Mouse (Mus musculus): ENCODE measurements around the gene 4930518I15Rik. TPM values are rescaled to one million over a fixed set of nuclear protein-coding genes. Genes with fewer than 3 reads are reported as not detected.
A peak's percentile ranks its signal among the peaks of the same experiment; 100 is the strongest.

4930518I15Rik gene
- polyA plus RNA-seq, 1 experiment from 2014 or later: 4.6 TPM

GRCm38 (mm10) chr2:156870519-156870918 is 12.8 kb upstream of the 4930518I15Rik start:
- no peak overlapping the region for H3K27ac ChIP-seq (ENCODE audit: low read depth, low read length)
- 0 out of 2 replicates have a peak, but pooled peaks cover 5% of the 10 kb centered on the region for H3K4me1 ChIP-seq (ENCODE audit: control insufficient read depth, insufficient read depth, low read length)
- H3K4me2 ChIP-seq: no peak overlapping the region
- H3K27me3 ChIP-seq (ENCODE audit: control insufficient read depth, insufficient read depth, low read length): no peaks in the 10 kb centered on the region
- no peak for ATAC-seq (replicated peaks; ENCODE audit: insufficient number of reproducible peaks, low FRiP score, low TSS enrichment)
- 54% methylated on average over 6 of the region's 6 CpGs for WGBS (ENCODE audit: insufficient replicate concordance)
- H3K9ac ChIP-seq (ENCODE audit: low read depth, low read length): no peak overlapping the region
- H3K36me3 ChIP-seq (ENCODE audit: control insufficient read depth, insufficient read depth, low read length): peaks cover 24% of the 10 kb centered on the region
- H3K9me3 ChIP-seq (replicated peaks; ENCODE audit: control insufficient read depth, low read length): no peaks in the 10 kb centered on the region
- no peak overlapping the region for H3K4me3 ChIP-seq (ENCODE audit: low read depth, low read length)

- Histone ChIP-seq H3K4me3 (ENCODE audit: low read depth, low read length) (no peak overlapping the region), H3K9ac (ENCODE audit: low read depth, low read length) (no peak overlapping the region), H3K27ac (ENCODE audit: low read depth, low read length) (no peak overlapping the region), H3K36me3 (ENCODE audit: control insufficient read depth, insufficient read depth, low read length) (peaks cover 23% of the 10 kb centered on the region), H3K4me2 (no peak overlapping the region), H3K4me1 (ENCODE audit: control insufficient read depth, insufficient read depth, low read length) (peaks cover 6% of the 10 kb centered on the region; the same call in 1 of the 2 replicates), H3K9me3 (replicated peaks; ENCODE audit: control insufficient read depth, low read length) (no peaks in the 10 kb centered on the region), H3K27me3 (ENCODE audit: control insufficient read depth, insufficient read depth, low read length) (no peaks in the 10 kb centered on the region)
- 89% methylated on average over 7 of the region's 7 CpGs for WGBS (ENCODE audit: insufficient replicate concordance)
- no peak for ATAC-seq (replicated peaks; ENCODE audit: insufficient number of reproducible peaks, low FRiP score, low TSS enrichment)
Observed at GRCm38 (mm10) chr2:156869554-156869953, 11.8 kb upstream of the 4930518I15Rik start.

GRCm38 (mm10) chr2:156868994-156869393 is 11.2 kb upstream of the 4930518I15Rik start:
- Histone ChIP-seq H3K4me2 (no peak overlapping the region), H3K27ac (ENCODE audit: low read depth, low read length) (no peak overlapping the region), H3K9ac (ENCODE audit: low read depth, low read length) (no peak overlapping the region), H3K4me3 (ENCODE audit: low read depth, low read length) (no peak overlapping the region), H3K4me1 (ENCODE audit: control insufficient read depth, insufficient read depth, low read length) (peaks cover 11% of the 10 kb centered on the region; the same call in 1 of the 2 replicates), H3K27me3 (ENCODE audit: control insufficient read depth, insufficient read depth, low read length) (no peaks in the 10 kb centered on the region), H3K36me3 (ENCODE audit: control insufficient read depth, insufficient read depth, low read length) (peaks cover 18% of the 10 kb centered on the region), H3K9me3 (replicated peaks; ENCODE audit: control insufficient read depth, low read length) (no peaks in the 10 kb centered on the region)
- WGBS (ENCODE audit: insufficient replicate concordance): 83% methylated on average over 8 of the region's 8 CpGs
- no peak for ATAC-seq (replicated peaks; ENCODE audit: insufficient number of reproducible peaks, low FRiP score, low TSS enrichment)

DNA sequence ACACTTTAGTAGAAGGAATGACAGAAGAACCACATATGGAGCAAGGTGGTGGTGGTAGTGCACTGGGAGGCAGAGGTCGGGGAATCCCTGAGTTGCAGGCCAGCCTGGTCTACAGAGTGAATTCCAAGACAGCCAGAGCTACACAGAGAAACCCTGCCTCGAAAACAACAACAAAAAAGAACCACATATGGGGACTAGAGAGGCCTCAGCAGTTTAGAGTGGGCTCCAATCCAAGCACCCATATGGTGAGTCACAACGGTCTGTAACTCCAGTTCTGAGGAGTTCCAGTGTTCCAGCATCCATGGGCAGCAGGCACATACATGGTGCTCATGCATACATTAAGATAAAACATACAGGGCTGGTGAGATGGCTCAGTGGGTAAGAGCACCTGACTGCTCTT is 6.7 kb upstream of the 4930518I15Rik start:
- 82% methylated on average over 3 of the region's 3 CpGs for WGBS (ENCODE audit: insufficient replicate concordance)
- peak overlapping the region; percentile 76 for H3K4me2 ChIP-seq
- peaks cover 13% of the 10 kb centered on the region; the same call in 1 of the 2 replicates for H3K36me3 ChIP-seq (ENCODE audit: control insufficient read depth, insufficient read depth, low read length)
- no peak for ATAC-seq (replicated peaks; ENCODE audit: insufficient number of reproducible peaks, low FRiP score, low TSS enrichment)
- H3K27ac ChIP-seq (ENCODE audit: low read depth, low read length): peak overlapping the region; percentile 93; the same call in 1 of the 2 replicates
- H3K9me3 ChIP-seq (replicated peaks; ENCODE audit: control insufficient read depth, low read length): no peaks in the 10 kb centered on the region
- peaks cover 6% of the 10 kb centered on the region; the same call in 1 of the 2 replicates for H3K4me1 ChIP-seq (ENCODE audit: control insufficient read depth, insufficient read depth, low read length)
- H3K9ac ChIP-seq (ENCODE audit: low read depth, low read length): peak overlapping the region; percentile 93; the same call in 1 of the 2 replicates
- H3K4me3 ChIP-seq (ENCODE audit: low read depth, low read length): peak overlapping the region; percentile 73
- H3K27me3 ChIP-seq (ENCODE audit: control insufficient read depth, insufficient read depth, low read length): no peaks in the 10 kb centered on the region

DNA sequence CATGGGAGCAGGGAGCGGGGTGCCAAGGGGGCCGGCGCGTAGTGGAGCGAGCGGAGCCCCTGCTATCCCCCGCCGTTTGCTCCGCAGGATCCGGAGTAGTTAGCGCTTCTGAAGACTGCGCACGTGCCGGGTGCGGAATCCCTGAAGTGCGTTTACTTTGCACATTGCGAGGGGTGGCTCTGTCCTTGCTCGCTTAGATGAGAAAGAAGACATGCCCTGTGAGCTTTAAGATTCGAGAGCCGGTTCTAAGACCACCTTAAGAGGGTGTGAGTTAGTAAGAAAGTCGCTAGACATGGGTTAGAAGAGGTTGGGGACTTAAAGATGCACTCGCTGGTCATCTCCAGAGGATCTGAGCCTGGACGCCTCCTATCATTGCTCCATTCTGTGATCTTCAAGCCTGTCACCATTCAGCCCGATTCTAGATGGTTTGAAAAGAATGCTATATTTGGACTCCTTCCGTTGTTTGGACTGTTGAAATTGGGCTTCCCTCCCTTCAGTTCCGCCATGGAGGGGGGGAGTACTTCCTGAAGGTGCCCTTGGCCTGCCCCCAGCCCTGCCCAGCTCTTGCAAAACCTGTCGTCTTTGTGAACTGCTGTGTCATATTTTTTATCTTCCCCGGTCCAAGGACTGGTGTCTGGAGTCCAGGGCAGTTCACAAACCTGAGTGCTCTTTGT is 5.9 kb upstream of the 4930518I15Rik start:
- H3K27me3 ChIP-seq (ENCODE audit: control insufficient read depth, insufficient read depth, low read length): no peaks in the 10 kb centered on the region
- H3K27ac ChIP-seq (ENCODE audit: low read depth, low read length): peak overlapping the region; percentile 93
- WGBS (ENCODE audit: insufficient replicate concordance): under 1% methylated on average over 28 of the region's 28 CpGs
- peak overlapping the region; percentile 93 for H3K9ac ChIP-seq (ENCODE audit: low read depth, low read length)
- H3K4me3 ChIP-seq (ENCODE audit: low read depth, low read length): peak overlapping the region; percentile 73
- ATAC-seq (replicated peaks; ENCODE audit: insufficient number of reproducible peaks, low FRiP score, low TSS enrichment): 0 out of 2 replicates have a peak, but pooled peaks have one; percentile 20
- peak overlapping the region; percentile 76 for H3K4me2 ChIP-seq
- H3K36me3 ChIP-seq (ENCODE audit: control insufficient read depth, insufficient read depth, low read length): peaks cover 7% of the 10 kb centered on the region; the same call in 1 of the 2 replicates
- H3K9me3 ChIP-seq (replicated peaks; ENCODE audit: control insufficient read depth, low read length): no peaks in the 10 kb centered on the region
- H3K4me1 ChIP-seq (ENCODE audit: control insufficient read depth, insufficient read depth, low read length): peaks cover 6% of the 10 kb centered on the region; the same call in 1 of the 2 replicates

DNA sequence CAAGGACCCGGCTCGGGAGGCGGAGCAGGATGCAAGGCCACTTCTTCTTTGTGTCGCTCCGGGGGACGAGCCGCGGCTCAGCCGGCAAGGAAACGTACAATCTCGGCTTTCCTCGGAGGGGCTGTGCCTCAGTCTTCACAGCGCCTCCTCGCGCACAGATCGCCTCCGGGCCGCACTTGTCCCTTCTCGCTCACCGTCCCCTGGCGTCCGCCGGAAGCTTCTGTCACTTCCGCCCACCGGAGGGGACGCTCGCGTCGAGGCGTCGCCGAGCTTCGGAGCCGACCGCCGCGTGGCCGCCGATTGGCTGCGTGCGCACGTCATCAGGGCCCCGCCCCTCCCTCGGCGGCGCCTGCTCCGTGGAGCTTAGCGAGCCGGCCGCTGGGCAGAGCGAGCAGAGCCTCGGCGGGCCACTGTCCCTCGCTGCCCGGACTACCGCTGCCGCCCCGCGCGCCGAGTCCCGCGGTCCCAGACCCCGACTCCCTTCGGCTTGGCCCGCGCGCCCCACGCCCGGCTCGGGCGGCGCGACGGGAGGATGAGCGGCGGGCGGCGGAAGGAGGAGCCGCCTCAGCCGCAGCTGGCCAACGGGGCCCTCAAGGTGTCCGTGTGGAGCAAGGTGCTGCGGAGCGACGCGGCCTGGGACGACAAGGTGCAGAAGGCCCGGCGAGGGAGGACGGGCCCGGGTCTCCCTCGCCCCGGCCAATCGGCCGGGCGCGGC is 5.2 kb upstream of the 4930518I15Rik start, which contains the start of gene Rab5if:
Gene Rab5if (plus strand): TSS at position 357 of the 715 bp plus-strand sequence.
- peak within 1 kb of the TSS; percentile 93 for H3K9ac ChIP-seq (ENCODE audit: low read depth, low read length)
- H3K4me3 ChIP-seq (ENCODE audit: low read depth, low read length): peak within 1 kb of the TSS; percentile 73
- H3K36me3 ChIP-seq (ENCODE audit: control insufficient read depth, insufficient read depth, low read length): 0 out of 2 replicates have a peak, but pooled peaks cover 10% of the 10 kb centered on the region
- no peaks in the 10 kb centered on the region for H3K27me3 ChIP-seq (ENCODE audit: control insufficient read depth, insufficient read depth, low read length)
- peak; percentile 95 for ATAC-seq (replicated peaks; ENCODE audit: insufficient number of reproducible peaks, low FRiP score, low TSS enrichment)
- under 1% methylated on average over 83 of the region's 98 CpGs for WGBS (ENCODE audit: insufficient replicate concordance)
- peak within 1 kb of the TSS; percentile 93 for H3K27ac ChIP-seq (ENCODE audit: low read depth, low read length)
- no peaks in the 10 kb centered on the region for H3K9me3 ChIP-seq (replicated peaks; ENCODE audit: control insufficient read depth, low read length)
- peaks cover 9% of the 10 kb centered on the region; the same call in 1 of the 2 replicates for H3K4me1 ChIP-seq (ENCODE audit: control insufficient read depth, insufficient read depth, low read length)
- peak within 1 kb of the TSS; percentile 76 for H3K4me2 ChIP-seq

DNA sequence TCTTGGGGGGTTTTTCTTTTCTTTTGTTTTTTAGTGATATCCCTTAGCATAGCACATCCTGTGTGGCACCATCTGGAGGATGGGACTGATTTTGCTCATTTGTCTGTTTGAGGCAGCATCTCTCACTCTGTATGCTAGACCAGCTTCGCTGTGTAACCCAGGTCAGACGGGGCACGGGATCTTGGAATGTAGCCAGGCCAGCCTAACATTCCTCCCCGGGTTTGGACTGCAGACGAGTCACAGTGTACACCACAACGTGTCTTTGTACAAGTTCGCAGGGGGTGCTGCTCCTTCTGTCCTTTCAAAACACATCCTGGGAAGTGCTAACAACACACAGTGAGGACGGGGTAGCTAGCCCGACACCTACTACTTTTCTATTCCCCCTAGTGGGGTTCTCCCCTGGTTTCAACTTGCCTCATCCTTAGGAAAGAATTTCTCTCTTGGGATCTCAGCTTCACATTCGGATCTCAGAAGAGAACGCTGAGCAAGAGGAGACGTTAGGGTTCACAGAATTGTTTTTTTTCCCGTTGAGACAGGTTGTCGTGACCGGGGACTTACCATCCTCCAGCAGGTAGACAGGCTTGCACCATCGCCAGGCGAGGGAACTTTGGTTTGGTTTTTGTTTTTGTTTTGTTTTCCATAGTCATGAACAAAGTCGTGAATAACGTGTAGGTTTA is 4.4 kb upstream of the 4930518I15Rik start:
- Histone ChIP-seq H3K9ac (ENCODE audit: low read depth, low read length) (peak overlapping the region; percentile 84), H3K4me2 (peak overlapping the region; percentile 76), H3K4me1 (ENCODE audit: control insufficient read depth, insufficient read depth, low read length) (peaks cover 13% of the 10 kb centered on the region; the same call in 1 of the 2 replicates), H3K4me3 (ENCODE audit: low read depth, low read length) (peak overlapping the region; percentile 73), H3K36me3 (ENCODE audit: control insufficient read depth, insufficient read depth, low read length) (0 out of 2 replicates have a peak, but pooled peaks cover 10% of the 10 kb centered on the region), H3K9me3 (replicated peaks; ENCODE audit: control insufficient read depth, low read length) (no peaks in the 10 kb centered on the region), H3K27me3 (ENCODE audit: control insufficient read depth, insufficient read depth, low read length) (no peaks in the 10 kb centered on the region), H3K27ac (ENCODE audit: low read depth, low read length) (peak overlapping the region; percentile 93)
- no peak for ATAC-seq (replicated peaks; ENCODE audit: insufficient number of reproducible peaks, low FRiP score, low TSS enrichment)
- WGBS (ENCODE audit: insufficient replicate concordance): under 1% methylated on average over 19 of the region's 19 CpGs

DNA sequence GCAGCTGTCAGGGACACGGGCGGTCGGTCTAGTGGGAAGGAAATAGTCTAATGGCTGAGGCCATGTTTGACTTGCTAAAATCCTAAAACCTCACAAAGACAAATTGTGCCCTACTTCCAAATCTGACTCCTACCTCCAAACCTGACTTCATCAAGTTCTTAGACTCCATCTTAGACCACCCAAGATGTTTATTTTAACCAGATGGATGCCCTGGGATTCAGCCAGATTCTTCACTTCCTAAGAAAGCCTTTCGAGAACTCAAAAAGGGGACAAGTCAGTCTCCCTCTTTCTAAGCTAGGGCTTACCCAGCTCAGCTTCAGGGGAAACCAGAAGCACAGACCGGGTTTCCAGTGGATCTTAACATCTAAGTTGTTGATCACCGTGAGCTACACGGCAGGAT is 925 bp upstream of the 4930518I15Rik start:
- no peak for ATAC-seq (replicated peaks; ENCODE audit: insufficient number of reproducible peaks, low FRiP score, low TSS enrichment)
- no peak overlapping the region for H3K9ac ChIP-seq (ENCODE audit: low read depth, low read length)
- no peaks in the 10 kb centered on the region for H3K27me3 ChIP-seq (ENCODE audit: control insufficient read depth, insufficient read depth, low read length)
- H3K4me1 ChIP-seq (ENCODE audit: control insufficient read depth, insufficient read depth, low read length): peaks cover 13% of the 10 kb centered on the region; the same call in 1 of the 2 replicates
- H3K9me3 ChIP-seq (replicated peaks; ENCODE audit: control insufficient read depth, low read length): no peaks in the 10 kb centered on the region
- no peak overlapping the region for H3K27ac ChIP-seq (ENCODE audit: low read depth, low read length)
- H3K4me2 ChIP-seq: no peak overlapping the region
- H3K4me3 ChIP-seq (ENCODE audit: low read depth, low read length): no peak overlapping the region
- H3K36me3 ChIP-seq (ENCODE audit: control insufficient read depth, insufficient read depth, low read length): peaks cover 7% of the 10 kb centered on the region; the same call in 1 of the 2 replicates
- WGBS (ENCODE audit: insufficient replicate concordance): 84% methylated on average over 7 of the region's 7 CpGs

Data from heart, embryonic 11.5 days (tissue).